Mouse (Mus musculus): ENCODE measurements around the gene Aloxe3.

DNA sequence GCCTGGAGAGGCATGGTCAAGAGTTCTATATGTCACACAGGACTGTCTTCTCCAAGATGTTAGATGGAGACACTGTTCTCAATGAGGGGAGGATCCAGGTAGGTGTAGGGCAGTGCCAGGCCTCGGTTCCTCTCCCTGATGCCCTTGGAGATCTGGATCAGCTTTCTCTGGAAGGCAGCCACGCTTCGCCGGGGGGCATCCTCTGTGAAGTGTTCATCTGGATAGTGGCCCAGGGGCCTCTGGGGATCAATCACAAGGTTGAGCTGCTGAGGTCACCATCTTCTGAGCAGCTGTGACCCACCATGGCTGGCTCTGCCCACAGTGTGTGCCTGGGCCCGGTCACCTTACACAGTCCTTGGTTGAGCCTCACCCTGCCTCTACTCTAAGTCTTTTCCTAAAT is 59.3 kb downstream of the Aloxe3 start:
- TF ChIP-seq ZNF384 (IDR thresholded peaks at IDR 0.05; ENCODE audit: low read depth, low read length) (no peak), JUND (IDR thresholded peaks at IDR 0.05; ENCODE audit: low read depth, low read length) (no peak), NRF1 (IDR thresholded peaks at IDR 0.05; ENCODE audit: insufficient read depth, low read depth, low read length, poor library complexity, severe bottlenecking) (no peak), CTCF (IDR thresholded peaks at IDR 0.05 in 2 of 3, conservative IDR thresholded peaks at IDR 0.05 in 1 of 3; ENCODE audit: control insufficient read depth in 1 of 3, insufficient read depth in 1 of 3, low read depth in 2 of 3, low read length in 3 of 3, poor library complexity in 1 of 3, severe bottlenecking in 1 of 3) (no peak), TCF12 (IDR thresholded peaks at IDR 0.05; ENCODE audit: low read depth, low read length) (no peak), TAL1 (IDR thresholded peaks at IDR 0.05; ENCODE audit: low read length) (no peak), KAT2A (conservative IDR thresholded peaks at IDR 0.05; ENCODE audit: low read depth, low read length) (no peak), RAD21 (IDR thresholded peaks at IDR 0.05; ENCODE audit: low read depth, low read length) (no peak), MEF2A (IDR thresholded peaks at IDR 0.05; ENCODE audit: extremely low read depth, insufficient replicate concordance, low read depth, low read length, poor library complexity, severe bottlenecking) (no peak), ETS1 (IDR thresholded peaks at IDR 0.05; ENCODE audit: low read depth, low read length) (no peak)
